Mouse (Mus musculus) stomach, embryonic 14.5 days (tissue): ENCODE measurements around the gene Man1b1. TPM values are rescaled to one million over a fixed set of nuclear protein-coding genes. Genes with fewer than 3 reads are reported as not detected.

Experiments used
- ATAC-seq: fragments of 200-750 bp; cut with Nextera tagmentation; 2 replicates; pipeline ENCODE4 v1.8.0; 2017; ENCODE audit warnings: low read depth, moderate TSS enrichment; ENCODE audit not compliant: insufficient number of reproducible peaks, insufficient read depth, low FRiP score
- H3K27ac ChIP-seq: fragments of 300-500 bp; sonication (generic); 2 replicates; pipeline ENCODE4 v1.5.1; 2014; ENCODE audit warnings: mild to moderate bottlenecking, low read length, moderate library complexity, mixed read lengths
- H3K27me3 ChIP-seq: fragments of 300-500 bp; sonication (generic); 2 replicates; pipeline ENCODE4 v1.6.1; 2014; ENCODE audit warnings: low read length, control low read depth, mixed read lengths; ENCODE audit not compliant: control insufficient read depth, insufficient read depth
- H3K36me3 ChIP-seq: fragments of 300-500 bp; sonication (generic); 2 replicates; pipeline ENCODE4 v1.6.1; 2014; ENCODE audit warnings: mild to moderate bottlenecking, control low read depth, low read length, moderate library complexity, mixed read lengths; ENCODE audit not compliant: control insufficient read depth, insufficient read depth
- H3K4me1 ChIP-seq: fragments of 300-500 bp; sonication (generic); 2 replicates; pipeline ENCODE4 v1.6.1; 2014; ENCODE audit warnings: low read length, control low read depth, mixed read lengths; ENCODE audit not compliant: control insufficient read depth, insufficient read depth
- H3K4me2 ChIP-seq: fragments of 300-500 bp; sonication (generic); replicated peaks from 2 replicates; pipeline ENCODE4 v1.6.1; 2014; ENCODE audit warnings: low read depth, low read length, control low read depth
- H3K4me3 ChIP-seq: fragments of 300-500 bp; sonication (generic); 2 replicates; pipeline ENCODE4 v1.5.1; 2014; ENCODE audit warnings: low read depth, low read length, control low read depth
- H3K9ac ChIP-seq: fragments of 300-500 bp; sonication (generic); replicated peaks from 2 replicates; pipeline ENCODE4 v1.6.1; 2014; ENCODE audit warnings: low read depth, mild to moderate bottlenecking, control low read depth, low read length, moderate library complexity, mixed read lengths
- H3K9me3 ChIP-seq: fragments of 300-500 bp; sonication (generic); 2 replicates; pipeline ENCODE4 v1.6.1; 2016; ENCODE audit warnings: low read depth, low read length, control low read depth; ENCODE audit not compliant: control insufficient read depth
- WGBS: fragments of 180-500 bp; shearing (Covaris S2); extraction: QIAGEN DNeasy Blood & Tissue Kit; methylation state at CpG from one replicate; pipeline ENCODE4 v1.1.7; 2014; 5-methylcytosine and 5-hydroxymethylcytosine counted together
- polyA plus RNA-seq: library from polyadenylated mRNA; unstranded; fragments of >200 nt; fragmentation: Nextera tagmentation; extraction: Ambion mirVana; gene quantifications from 2 replicates; pipeline ENCODE4 v1.2.1, GENCODE M21; 2014

Man1b1 gene
- polyA plus RNA-seq, 1 experiment from 2014 or later, result 111 TPM

DNA sequence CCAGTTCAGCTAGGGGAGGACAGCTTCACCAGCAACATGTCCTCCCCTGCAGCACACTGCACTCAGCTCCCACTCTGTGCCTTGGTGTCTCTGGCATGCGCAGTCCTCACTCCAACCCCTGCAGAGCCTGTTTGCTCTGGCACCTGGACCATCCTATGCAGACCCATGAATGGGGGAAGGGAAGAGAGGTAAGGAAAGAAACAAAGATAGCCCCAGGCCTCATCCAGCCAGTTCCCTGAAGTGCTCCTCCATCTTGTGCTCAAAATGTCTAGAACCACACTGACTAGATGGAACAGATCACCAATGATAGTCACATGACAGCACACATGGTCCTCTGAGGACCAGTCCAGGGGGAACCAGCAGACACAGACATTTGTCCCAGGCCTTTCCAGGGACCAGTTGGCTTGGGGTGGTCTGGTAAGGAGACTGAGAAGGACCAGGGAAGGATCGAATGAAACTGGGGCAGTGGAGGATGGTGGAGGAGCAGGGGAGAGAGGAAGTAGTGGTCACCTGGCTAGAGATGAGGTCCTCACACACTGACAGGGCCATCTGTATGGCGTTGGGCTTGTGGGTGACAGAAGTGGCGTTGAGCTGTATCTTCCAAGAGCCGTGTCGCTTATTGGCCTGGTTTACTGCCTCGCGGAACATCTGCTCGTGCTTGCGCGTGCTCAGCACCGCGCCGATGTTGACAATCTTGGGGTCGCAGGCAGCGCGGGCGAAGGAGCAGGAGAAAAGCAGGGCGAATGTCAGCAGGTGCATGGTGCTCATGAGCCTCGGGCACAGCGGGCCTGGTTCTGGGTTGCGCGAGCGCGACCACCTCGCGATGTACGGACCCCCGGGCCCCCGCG, 13.8 kb upstream of the Man1b1 start:
- Histone ChIP-seq H3K4me1 (0 out of 2 replicates have a peak, but pooled peaks cover 4% of the 10 kb centered on the region), H3K4me3 (peak overlapping the region; percentile 22), H3K4me2 (peak overlapping the region; percentile 44), H3K27me3 (peaks cover 35% of the 10 kb centered on the region), H3K36me3 (no peaks in the 10 kb centered on the region), H3K27ac (no peak overlapping the region), H3K9ac (no peak overlapping the region), H3K9me3 (no peaks in the 10 kb centered on the region)
- 6% methylated on average over 31 of the region's 31 CpGs for WGBS
- no peak for ATAC-seq

GRCm38 (mm10) chr2:25318971-25319773, 13.0 kb upstream of the Man1b1 start, which contains the start of gene Grin1:
Gene Grin1 (minus strand): TSS chr2:25319187.
- Histone ChIP-seq H3K27me3 (peaks cover 32% of the 10 kb centered on the region), H3K9me3 (no peaks in the 10 kb centered on the region), H3K9ac (no peak within 1 kb of the TSS), H3K36me3 (no peaks in the 10 kb centered on the region), H3K4me3 (peak within 1 kb of the TSS; percentile 22), H3K27ac (no peak within 1 kb of the TSS), H3K4me1 (0 out of 2 replicates have a peak, but pooled peaks cover 4% of the 10 kb centered on the region), H3K4me2 (peak within 1 kb of the TSS; percentile 44)
- ATAC-seq, result peak; percentile 63; the same call in 1 of the 2 replicates
- WGBS, result 9% methylated on average over 58 of the region's 58 CpGs

GRCm38 (mm10) chr2:25320084-25320483, 12.1 kb upstream of the Man1b1 start:
- ATAC-seq, result no peak
- no peak overlapping the region for H3K4me2 ChIP-seq
- WGBS, result 33% methylated on average over 2 of the region's 2 CpGs
- H3K4me3 ChIP-seq, result no peak overlapping the region
- no peak overlapping the region for H3K9ac ChIP-seq
- no peaks in the 10 kb centered on the region for H3K9me3 ChIP-seq
- H3K36me3 ChIP-seq, result no peaks in the 10 kb centered on the region
- H3K4me1 ChIP-seq, result 0 out of 2 replicates have a peak, but pooled peaks cover 4% of the 10 kb centered on the region
- H3K27me3 ChIP-seq, result peaks cover 29% of the 10 kb centered on the region
- H3K27ac ChIP-seq, result no peak overlapping the region

- WGBS, result 71% methylated on average over 2 of the region's 2 CpGs
- no peak overlapping the region for H3K9ac ChIP-seq
- ATAC-seq, result no peak
- no peak overlapping the region for H3K4me2 ChIP-seq
- no peak overlapping the region for H3K4me3 ChIP-seq
- no peak overlapping the region for H3K27ac ChIP-seq
- H3K36me3 ChIP-seq, result no peaks in the 10 kb centered on the region
- H3K27me3 ChIP-seq, result no peaks in the 10 kb centered on the region
- no peaks in the 10 kb centered on the region for H3K9me3 ChIP-seq
- no peaks in the 10 kb centered on the region; the same call in 1 of the 2 replicates for H3K4me1 ChIP-seq
Observed at GRCm38 (mm10) chr2:25326036-25326435, 6.1 kb upstream of the Man1b1 start.

DNA sequence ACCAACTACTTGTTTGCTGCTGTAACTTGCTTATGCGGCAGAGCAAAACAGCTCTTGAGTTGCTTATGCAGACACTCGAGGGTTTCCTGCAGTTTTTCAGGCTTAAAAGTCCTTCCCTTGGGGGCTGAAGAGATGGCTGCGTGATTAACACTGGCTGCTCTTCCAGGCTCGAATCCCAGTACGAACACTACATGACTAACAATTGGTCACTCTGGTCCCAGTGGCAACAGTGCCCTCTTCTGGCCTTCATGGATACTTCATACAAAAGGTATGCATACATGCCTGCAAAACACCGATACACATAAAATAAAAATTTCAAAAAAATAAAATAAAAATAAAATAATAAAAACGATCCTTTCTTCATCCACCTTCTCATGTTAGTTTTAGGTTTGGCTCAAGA, 3.7 kb upstream of the Man1b1 start:
- H3K27ac ChIP-seq, result no peak overlapping the region
- H3K4me3 ChIP-seq, result no peak overlapping the region
- 37% methylated on average over 7 of the region's 7 CpGs for WGBS
- H3K9me3 ChIP-seq, result no peaks in the 10 kb centered on the region
- ATAC-seq, result no peak
- no peak overlapping the region for H3K9ac ChIP-seq
- H3K4me1 ChIP-seq, result peaks cover 11% of the 10 kb centered on the region
- H3K27me3 ChIP-seq, result no peaks in the 10 kb centered on the region
- no peaks in the 10 kb centered on the region for H3K36me3 ChIP-seq
- no peak overlapping the region for H3K4me2 ChIP-seq

DNA sequence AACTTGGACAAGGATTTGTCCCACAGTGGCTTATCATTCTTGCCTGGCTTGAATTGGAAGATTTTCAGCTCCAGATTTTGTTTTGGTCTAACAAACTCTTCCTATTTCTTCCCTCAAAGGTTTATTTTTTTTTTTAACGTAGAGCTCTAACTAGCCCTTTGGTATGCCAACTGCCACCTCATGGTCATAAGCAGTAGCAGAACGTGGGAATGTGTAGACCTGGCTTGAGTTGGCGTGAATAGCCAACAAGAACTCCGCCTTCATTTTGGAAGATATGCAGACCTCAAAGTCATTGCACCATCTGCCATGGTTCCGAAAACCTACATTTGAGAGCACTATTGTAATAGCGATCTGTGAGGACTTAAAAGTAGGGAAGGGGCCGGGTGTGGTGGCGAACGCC, 668 bp upstream of the Man1b1 start:
- H3K27ac ChIP-seq, result no peak overlapping the region
- H3K36me3 ChIP-seq, result peaks cover 22% of the 10 kb centered on the region
- no peak for ATAC-seq
- peak overlapping the region; percentile 45 for H3K4me2 ChIP-seq
- no peaks in the 10 kb centered on the region for H3K27me3 ChIP-seq
- H3K4me1 ChIP-seq, result peaks cover 15% of the 10 kb centered on the region
- peak overlapping the region; percentile 95 for H3K4me3 ChIP-seq
- H3K9ac ChIP-seq, result no peak overlapping the region
- 56% methylated on average over 9 of the region's 9 CpGs for WGBS
- no peaks in the 10 kb centered on the region for H3K9me3 ChIP-seq

GRCm38 (mm10) chr2:25333569-25333968, 1.4 kb downstream of the Man1b1 start:
- H3K9ac ChIP-seq, result peak overlapping the region; percentile 81; the same call in 1 of the 2 replicates
- 76% methylated on average over 2 of the region's 2 CpGs for WGBS
- no peaks in the 10 kb centered on the region for H3K27me3 ChIP-seq
- H3K9me3 ChIP-seq, result no peaks in the 10 kb centered on the region
- peaks cover 15% of the 10 kb centered on the region for H3K4me1 ChIP-seq
- ATAC-seq, result no peak
- peaks cover 38% of the 10 kb centered on the region for H3K36me3 ChIP-seq
- H3K27ac ChIP-seq, result no peak overlapping the region
- peak overlapping the region; percentile 95 for H3K4me3 ChIP-seq
- peak overlapping the region; percentile 95 for H3K4me2 ChIP-seq

DNA sequence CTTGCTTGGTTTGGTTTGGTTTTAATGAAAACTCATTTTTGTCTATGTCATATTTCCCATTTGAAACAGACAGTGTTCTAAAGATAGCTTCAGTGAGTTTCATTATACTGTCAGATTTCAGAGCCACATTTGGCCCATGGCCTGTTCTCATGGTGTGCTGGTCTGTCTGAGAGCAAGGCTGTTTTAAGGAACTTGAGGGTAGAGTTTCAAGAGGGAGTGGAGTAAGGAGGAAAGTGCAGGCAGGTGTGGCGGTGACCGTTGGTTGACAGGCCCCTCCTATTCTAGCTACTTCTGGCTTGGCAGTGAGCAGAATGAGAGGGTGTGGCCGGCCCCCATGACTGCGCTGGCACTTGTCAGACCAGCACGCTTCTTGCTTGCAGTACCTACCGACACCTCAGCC, 6.2 kb downstream of the Man1b1 start:
- no peak for ATAC-seq
- 88% methylated on average over 6 of the region's 6 CpGs for WGBS
- H3K4me2 ChIP-seq, result no peak overlapping the region
- H3K27ac ChIP-seq, result no peak overlapping the region
- no peaks in the 10 kb centered on the region for H3K27me3 ChIP-seq
- peaks cover 5% of the 10 kb centered on the region for H3K4me1 ChIP-seq
- H3K9ac ChIP-seq, result no peak overlapping the region
- no peaks in the 10 kb centered on the region for H3K9me3 ChIP-seq
- no peak overlapping the region for H3K4me3 ChIP-seq
- H3K36me3 ChIP-seq, result peaks cover 62% of the 10 kb centered on the region
